Mouse (Mus musculus) adrenal gland, postnatal 0 days (tissue): ENCODE results near the gene Plekhg4. TPM values are rescaled to one million over a fixed set of nuclear protein-coding genes. Genes with fewer than 3 reads are reported as not detected.

ENCODE experiments used
- polyA plus RNA-seq: library from polyadenylated mRNA; unstranded; fragments of >200 nt; fragmentation: Nextera tagmentation; extraction: Ambion mirVana; gene quantifications from 2 replicates; pipeline ENCODE4 v1.2.1, GENCODE M21; 2015

Gene Plekhg4
- 0.07 and 0.09 TPM in 2 replicates for polyA plus RNA-seq

DNA sequence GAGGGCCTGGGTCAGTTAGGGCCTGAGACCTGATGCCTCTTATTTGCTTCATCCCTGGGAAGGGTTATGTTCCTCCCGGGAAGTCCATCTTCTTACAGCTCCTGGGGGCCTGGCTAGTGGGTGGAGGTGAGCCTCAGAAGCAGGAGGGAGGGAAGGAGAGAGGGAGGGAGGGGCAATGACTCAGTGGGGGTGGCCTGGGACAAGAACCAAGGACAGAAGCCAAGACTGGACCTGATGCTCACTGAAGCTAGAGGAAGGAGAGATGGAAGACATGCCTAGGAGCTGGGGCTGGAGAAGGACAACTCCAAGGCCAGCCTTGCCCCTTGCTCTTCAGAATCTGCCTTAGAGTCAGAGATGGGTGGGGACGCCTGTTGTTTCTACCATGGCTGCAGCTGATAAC is at the start of gene Plekhg4:
TSS of gene Plekhg4 (plus strand) at position 243 of the 400 bp plus-strand sequence.

DNA sequence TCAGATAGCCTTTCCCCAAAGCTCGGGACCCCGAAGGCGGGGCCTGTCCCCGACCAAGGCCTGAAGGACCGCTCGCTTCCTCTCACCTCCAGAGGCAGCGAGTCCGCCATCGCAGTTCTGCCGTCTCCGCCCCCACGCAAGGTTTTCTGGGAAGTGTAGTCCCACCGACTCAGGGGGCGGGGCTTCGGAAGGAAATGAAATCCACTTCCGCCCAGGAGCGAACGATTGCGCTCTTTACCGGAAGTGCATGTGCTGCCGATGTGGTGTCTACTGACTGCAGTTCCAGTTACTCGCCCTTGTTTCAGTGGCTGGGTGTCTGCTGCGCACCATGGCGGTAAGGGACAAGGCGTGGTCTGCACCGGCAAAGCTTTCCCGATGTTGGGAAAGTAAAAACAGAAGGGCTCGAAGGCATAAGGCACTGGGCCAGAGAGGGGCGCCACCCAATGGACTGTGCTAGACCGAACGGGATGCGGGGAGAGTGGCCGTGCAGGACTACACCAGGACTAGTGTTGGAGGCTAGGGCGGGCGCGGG is 46.9 kb upstream of the Plekhg4 start, which contains the start of the genes Lrrc29 and Tmem208:
TSS of gene Lrrc29 (minus strand) at position 138 of the 532 bp plus-strand sequence.
TSS of gene Tmem208 (plus strand) at position 214 of the 532 bp plus-strand sequence.

DNA sequence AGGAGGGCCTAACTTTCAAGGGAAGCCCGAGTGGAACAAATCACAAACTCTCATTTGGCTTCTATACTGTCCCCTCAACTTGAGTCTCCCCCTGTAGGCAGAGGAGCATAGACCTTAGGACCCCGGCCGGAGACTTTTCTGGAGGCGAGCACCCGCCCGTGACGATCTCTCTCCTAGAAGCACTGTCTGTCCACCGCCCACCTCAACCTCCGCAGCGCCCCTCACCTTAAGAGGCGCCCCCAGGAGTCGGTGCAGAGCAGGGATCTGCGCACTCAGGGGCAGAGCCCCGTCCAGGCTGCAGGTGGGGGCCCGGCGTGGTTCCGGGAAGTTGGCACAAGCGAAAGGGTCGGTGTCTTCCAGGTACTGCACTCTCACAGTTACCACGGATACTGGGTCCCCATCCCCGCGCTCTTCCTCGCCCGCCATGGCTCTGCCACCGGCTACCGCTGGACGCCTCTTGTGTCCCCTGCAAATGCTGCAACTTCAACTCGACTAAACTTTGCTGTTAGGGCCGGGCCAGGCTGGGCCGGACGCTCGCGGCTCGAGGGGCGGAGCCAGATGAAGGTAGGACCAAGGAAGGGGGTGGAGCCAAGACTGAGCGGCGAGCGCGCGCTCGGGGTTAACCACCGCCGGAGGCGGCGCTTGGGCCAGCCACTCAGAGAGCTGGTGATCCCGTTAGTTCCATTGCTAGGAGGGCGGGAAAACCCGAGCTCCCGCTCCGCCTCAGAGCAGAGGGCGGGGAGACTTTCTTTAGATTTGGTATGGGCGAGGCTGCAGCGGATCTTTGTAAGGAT is 25.4 kb upstream of the Plekhg4 start, which contains the start of gene Fhod1:
TSS of gene Fhod1 (minus strand) at position 526 of the 794 bp plus-strand sequence.

DNA sequence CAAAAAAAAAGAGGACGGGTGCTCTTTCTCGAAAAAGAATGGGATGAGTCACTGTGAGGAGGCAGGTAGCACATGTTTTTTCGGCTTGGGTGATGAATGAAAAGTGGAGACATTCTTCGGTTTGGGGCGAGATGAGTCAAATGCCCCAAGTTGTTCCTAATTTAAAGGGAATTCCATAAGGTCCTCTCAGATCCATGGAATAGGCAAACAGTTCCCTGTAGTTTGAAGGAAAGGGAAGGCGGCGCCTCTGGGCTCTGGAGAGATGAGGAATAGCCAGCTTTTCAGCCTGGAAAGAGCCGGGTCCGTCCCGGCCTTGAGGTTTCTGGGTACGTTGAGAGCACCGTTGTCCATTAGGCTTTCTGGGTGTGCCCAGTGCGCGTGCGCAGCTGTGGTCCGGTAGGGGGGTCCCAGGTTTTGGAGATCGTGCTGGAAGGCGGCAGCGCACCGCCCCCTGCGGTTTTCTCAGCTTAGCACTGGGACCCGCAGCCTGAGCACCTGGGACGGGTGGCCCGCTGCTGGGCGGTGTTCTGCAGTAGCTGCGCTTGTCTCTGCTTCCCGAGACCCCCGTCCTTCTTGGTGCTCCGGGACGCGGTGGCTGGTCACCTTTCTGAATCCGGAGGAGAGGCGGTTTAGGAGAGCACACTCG is 24.5 kb upstream of the Plekhg4 start, which contains the start of gene Slc9a5:
TSS of gene Slc9a5 (plus strand) at position 394 of the 646 bp plus-strand sequence.

DNA sequence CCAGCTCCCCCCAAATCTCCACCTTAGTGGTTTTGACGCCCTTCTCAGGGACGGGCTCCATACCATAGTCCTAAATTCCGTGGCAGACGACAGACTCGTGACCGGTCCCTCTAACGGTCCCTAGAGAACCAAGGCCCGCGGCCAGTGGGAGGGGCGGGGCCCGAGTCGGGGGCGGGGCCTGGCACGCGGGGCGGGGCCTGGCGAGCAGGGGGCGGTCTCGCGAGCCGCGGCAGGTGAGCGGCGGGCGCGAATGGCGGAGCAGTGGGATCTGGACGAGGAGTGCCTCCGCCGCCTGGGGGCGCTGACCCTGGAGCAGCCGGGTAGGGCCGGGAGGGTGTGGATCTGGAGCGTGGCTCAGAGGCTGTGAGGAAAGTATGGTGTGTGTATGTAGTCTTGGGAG is 40.3 kb downstream of the Plekhg4 start, which contains the start of the genes Kctd19 and Lrrc36:
TSS of gene Kctd19 (minus strand) at position 112 of the 400 bp plus-strand sequence.
TSS of gene Lrrc36 (plus strand) at position 181 of the 400 bp plus-strand sequence.

Other genes starting within 250 kb of the Plekhg4 start
- not detected in 2 replicates for gene Ces4a, start 241.5 kb upstream of the Plekhg4 start, polyA plus RNA-seq
- 46.7 and 52.1 TPM in 2 replicates for gene Cbfb, start 202.6 kb upstream of the Plekhg4 start, polyA plus RNA-seq
- gene D230025D16Rik, start 148.1 kb upstream of the Plekhg4 start, polyA plus RNA-seq: 15.0 and 24.6 TPM in 2 replicates
- 18.4 and 28.4 TPM in 2 replicates for gene B3gnt9, start 118.1 kb upstream of the Plekhg4 start, polyA plus RNA-seq
- 26.7 and 34.2 TPM in 2 replicates for gene Tradd, start 108.7 kb upstream of the Plekhg4 start, polyA plus RNA-seq
- 1.5 and 2.9 TPM in 2 replicates for gene Fbxl8, start 108.6 kb upstream of the Plekhg4 start, polyA plus RNA-seq
- 0.16 and 0.23 TPM in 2 replicates for gene Hsf4, start 103.5 kb upstream of the Plekhg4 start, polyA plus RNA-seq
- gene Nol3, start 97.1 kb upstream of the Plekhg4 start, polyA plus RNA-seq: 1.3 and 3.5 TPM in 2 replicates
- gene 4931428F04Rik, start 83.4 kb upstream of the Plekhg4 start, polyA plus RNA-seq: 4.5 and 7.9 TPM in 2 replicates
- gene Exoc3l, start 77.2 kb upstream of the Plekhg4 start, polyA plus RNA-seq: 6.5 and 16.8 TPM in 2 replicates
- 37.7 and 47.4 TPM in 2 replicates for gene E2f4, start 75.6 kb upstream of the Plekhg4 start, polyA plus RNA-seq
- 4.0 and 8.4 TPM in 2 replicates for gene Elmo3, start 67.7 kb upstream of the Plekhg4 start, polyA plus RNA-seq
- gene Lrrc29, start 47.0 kb upstream of the Plekhg4 start, polyA plus RNA-seq: 5.5 and 9.6 TPM in 2 replicates
- gene Tmem208, start 46.9 kb upstream of the Plekhg4 start, polyA plus RNA-seq: 154 and 181 TPM in 2 replicates
- gene Fhod1, start 25.3 kb upstream of the Plekhg4 start, polyA plus RNA-seq: 1.1 and 1.2 TPM in 2 replicates
- 0.87 and 0.96 TPM in 2 replicates for gene Slc9a5, start 24.4 kb upstream of the Plekhg4 start, polyA plus RNA-seq
- gene Kctd19, start 40.2 kb downstream of the Plekhg4 start, polyA plus RNA-seq: 0.09 and 0.12 TPM in 2 replicates
- 1.5 and 2.0 TPM in 2 replicates for gene Lrrc36, start 40.3 kb downstream of the Plekhg4 start, polyA plus RNA-seq
- gene Tppp3, start 98.3 kb downstream of the Plekhg4 start, polyA plus RNA-seq: 223 and 469 TPM in 2 replicates
- 23.7 and 25.9 TPM in 2 replicates for gene Zdhhc1, start 123.6 kb downstream of the Plekhg4 start, polyA plus RNA-seq
- gene Hsd11b2, start 145.5 kb downstream of the Plekhg4 start, polyA plus RNA-seq: 2.4 and 3.1 TPM in 2 replicates
- 91.9 and 92.7 TPM in 2 replicates for gene Atp6v0d1, start 192.8 kb downstream of the Plekhg4 start, polyA plus RNA-seq
- 18.0 and 19.1 TPM in 2 replicates for gene Ripor1, start 232.0 kb downstream of the Plekhg4 start, polyA plus RNA-seq